Mouse (Mus musculus): ENCODE measurements around the gene Ccdc85c. TPM values are rescaled to one million over a fixed set of nuclear protein-coding genes. Genes with fewer than 3 reads are reported as not detected.
A peak's percentile ranks its signal among the peaks of the same experiment; 100 is the strongest.

Ccdc85c gene
- total RNA-seq, 2 experiments from 2014 or later: 39.4 to 42.6 TPM

DNA sequence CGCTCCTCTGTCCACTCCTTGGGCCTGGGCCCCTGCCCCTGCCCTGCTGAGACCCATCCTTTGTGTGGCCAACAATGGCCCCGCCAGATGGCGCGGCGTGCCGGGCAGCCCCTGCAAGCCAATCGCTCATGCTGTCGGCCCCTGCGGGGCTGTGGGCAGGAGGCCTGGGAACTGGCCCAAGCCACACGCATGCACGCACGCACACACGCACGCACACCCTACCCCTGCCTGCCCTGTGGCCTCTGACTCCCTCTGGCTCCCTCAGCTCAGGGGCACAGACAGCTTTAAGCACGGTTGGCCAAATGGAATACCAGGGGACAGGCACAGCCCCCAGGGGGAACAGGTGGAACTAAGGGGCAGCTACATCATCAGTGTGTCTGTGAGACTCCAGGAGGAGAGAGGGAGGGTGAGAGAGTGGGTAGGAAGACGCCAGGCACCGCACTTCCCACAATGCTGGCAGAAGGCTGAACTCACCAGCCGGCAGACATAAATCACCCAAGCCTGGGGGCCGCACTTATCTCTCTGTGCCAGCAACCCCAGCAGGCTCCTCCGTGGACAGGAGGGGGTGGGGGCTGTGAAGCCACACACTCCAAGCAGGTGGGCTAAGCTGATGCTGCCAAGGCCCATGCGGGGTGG is 34.2 kb downstream of the Ccdc85c start:
- no peak for DNase-seq (ENCODE audit: low spot score)

DNA sequence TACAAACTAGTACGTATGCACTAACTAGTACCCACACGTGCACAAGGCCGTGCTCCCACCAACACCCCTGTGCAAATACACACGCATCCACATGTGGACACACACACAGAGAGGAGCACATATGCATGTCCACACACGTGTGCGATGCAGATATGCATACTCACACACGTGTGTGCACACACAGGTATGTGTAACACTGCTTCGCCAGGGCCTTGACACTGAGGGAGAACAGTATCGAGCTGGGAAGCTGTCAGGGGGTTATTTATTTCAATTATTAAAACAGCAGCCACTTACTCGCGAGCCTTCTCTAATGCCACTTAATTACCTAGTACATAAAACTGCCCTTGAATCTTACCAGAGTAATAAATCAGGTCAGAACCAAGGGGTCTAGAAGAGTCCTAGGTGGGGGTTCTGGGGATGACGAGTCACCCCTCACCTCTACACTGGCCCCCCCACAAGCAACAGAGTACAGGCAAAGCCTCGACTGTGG is 34.8 kb downstream of the Ccdc85c start:
- no peak for DNase-seq (ENCODE audit: low spot score)

DNA sequence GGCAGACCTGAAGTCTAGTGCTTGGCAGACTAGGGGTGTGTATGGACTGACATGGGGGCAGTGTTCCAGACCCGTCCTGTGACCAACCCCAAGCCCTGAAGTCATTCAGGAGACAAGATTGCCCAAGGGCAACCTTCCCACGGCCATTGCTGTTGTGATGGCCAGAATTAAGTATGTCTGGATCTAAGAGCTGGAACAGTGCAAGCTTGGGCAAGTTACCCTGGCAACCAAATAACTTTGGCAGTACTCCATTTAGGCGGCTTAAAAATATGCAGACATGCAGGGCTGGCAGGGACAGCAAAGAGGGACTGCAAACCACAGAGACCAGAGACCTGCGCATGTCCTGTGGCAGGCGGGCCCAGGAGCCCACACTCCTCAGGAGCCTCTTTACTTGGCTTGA is 35.8 kb downstream of the Ccdc85c start:
- peak; percentile 39 for DNase-seq (ENCODE audit: low spot score)

DNA sequence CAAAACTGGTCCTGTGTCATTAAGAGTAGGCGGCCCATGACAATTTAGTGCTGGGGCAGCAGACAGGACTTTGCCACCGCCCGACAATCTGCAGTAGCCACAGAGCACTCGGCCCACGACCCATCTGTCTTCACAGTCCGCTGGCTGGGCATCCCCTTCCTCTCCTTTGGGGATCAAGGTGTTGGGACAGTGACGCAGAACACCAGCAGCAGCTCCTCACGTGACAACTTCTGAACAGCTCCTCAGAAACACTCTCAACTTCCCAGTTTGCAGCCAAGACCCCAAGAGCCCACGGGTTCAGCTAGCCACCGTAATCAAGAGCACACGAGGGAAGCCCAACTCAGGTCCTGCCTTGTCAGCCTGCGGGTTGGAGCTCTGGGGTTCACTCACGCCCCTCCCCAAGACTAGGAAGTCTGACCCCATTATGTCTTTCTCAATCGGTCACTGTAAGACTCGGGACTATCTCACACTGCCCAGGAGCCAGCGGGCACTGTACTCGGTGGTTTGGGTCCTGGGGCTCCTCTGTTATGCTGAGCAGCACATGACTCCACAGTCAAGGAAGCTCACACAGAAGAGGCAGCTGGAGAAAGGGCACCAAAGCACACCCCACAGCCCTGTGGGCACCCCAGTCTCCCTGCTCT is 36.7 kb downstream of the Ccdc85c start:
- DNase-seq (ENCODE audit: low spot score): no peak

DNA sequence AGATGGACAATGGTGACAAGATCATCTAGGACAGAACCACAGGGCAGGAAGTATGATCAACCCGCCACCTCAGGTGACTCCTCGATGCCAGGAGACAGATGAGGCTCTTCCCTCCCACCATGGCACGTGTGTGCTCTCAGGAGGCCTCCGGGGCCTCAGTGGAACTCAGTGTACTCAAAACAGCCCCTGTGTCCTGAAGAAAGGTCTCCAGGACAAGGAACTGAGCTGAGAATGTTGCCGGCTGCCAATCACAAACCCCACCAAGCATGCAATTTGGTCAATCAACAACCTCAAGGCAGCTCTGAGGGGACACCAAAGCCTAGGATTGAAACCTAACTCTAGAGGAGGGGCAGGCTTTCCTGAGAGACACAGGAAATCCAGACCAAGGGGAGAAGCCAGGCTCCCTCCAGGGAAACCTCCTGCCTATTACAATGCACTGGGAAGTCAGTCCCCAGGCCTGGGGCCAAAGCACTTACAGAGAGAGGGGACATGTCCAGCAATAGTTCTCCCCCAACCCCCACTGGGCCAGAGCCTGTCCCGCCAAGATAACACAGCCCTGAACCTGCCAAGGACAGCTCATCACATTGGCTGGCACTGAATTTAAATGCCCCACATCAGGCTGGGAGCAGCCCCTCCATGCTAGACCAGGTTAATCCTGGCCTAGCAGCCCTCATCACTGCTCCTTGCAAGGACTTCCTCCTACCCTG is 37.8 kb downstream of the Ccdc85c start:
- no peak for DNase-seq (ENCODE audit: low spot score)

DNA sequence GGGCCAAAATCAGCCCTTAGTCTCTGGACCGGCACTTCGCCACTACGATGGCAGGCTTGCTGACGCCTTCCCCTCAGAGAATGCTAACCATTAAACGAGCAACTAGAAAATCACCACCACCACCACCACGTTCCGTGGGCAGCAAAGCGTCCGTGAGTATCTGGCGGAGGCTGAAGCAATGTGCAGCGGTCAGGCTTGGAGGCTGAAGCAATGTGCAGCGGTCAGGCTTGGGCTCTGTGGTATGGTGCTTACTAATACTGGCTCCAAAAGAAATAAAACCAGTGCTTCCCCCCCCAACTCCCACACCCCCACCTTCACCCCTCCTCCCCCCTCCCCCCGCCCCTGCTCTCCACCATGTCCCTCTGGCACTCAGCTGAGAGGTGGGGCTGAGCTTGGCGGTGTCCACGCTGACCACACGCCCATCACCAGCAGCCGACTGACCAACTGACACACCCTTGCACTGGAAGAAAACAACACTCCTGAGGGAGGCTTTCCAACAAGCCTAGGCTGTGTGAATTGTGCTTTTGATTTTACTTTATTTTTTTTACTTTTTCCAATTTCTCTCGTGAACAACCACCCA is 39.2 kb downstream of the Ccdc85c start:
- no peak for DNase-seq (ENCODE audit: low spot score)

DNA sequence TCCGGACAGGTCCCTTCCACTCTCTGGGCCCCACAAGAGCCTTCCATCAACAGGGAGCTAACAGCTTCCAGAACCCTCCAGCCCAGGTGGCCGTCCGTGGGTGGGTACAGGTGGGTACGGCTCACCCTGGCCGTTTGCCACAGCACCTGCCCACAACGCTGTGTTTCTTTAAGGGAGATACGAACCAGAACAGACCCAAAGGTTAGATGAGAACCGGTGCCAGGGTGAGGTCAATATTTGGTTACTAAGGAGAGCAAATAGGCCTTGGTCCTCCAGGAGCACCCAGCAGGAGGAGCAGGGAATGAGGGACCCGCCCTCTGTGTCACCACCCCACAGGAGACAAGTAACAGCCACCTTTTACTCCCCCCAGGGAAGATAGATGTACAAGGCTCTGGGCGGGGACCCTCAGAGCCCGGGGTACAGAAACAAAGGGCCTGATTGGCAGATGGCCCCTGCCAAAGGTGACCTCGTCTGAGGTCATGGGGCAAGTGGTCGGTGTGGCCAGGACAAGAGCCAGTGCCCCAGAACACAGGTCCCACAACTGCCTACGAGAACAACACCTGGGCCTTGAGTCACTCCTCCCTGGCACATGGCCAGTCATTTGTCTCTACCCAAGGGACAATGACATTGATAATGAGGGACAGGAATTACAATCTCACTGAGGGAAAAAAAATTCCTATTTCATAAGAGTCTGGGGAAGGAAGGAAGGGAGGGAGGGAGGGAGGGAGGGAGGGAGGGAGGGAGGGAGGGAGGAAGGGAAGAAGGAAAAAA is 40.2 kb downstream of the Ccdc85c start:
- no peak for DNase-seq (ENCODE audit: low spot score)

DNA sequence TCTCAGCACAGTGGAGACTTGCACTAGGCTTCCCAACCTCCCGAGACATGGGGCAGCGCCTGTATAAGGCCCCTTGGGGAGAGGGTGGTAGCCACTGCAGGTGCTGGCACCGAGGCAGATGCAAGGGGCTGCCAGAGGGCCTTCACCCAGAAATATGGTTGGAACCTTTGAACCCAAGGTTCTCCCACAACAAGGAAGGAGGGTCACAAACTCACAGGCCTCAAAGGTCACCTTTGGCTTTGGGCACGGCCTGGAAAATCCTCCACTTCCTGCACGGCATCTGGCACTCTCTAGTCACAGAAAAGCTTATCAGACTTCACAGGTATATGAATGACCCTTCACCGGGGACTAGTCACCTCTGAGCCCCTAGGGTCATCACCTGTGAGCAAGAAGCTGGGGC is 41.5 kb downstream of the Ccdc85c start:
- no peak for DNase-seq (ENCODE audit: low spot score)

DNA sequence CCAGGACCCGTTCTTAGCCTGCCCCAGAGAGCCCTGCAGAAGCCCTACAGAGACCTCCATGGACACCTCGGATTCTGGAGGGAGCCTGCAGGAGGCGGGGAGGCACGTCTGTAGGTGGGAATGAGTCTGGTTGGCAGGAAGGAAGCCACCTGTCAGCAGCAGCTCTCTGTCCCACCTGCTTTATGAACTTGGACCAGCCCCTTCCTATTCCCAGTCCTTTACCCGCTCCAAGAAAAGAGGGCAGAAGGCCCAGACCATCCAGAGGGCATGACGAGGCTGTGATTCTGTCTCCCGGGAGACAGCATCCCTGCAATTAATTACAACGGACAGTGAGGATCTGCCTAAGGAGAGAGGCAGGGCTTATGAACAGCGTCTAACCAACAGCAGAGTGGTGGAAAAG is 43.3 kb downstream of the Ccdc85c start:
- DNase-seq (ENCODE audit: low spot score): no peak

DNA sequence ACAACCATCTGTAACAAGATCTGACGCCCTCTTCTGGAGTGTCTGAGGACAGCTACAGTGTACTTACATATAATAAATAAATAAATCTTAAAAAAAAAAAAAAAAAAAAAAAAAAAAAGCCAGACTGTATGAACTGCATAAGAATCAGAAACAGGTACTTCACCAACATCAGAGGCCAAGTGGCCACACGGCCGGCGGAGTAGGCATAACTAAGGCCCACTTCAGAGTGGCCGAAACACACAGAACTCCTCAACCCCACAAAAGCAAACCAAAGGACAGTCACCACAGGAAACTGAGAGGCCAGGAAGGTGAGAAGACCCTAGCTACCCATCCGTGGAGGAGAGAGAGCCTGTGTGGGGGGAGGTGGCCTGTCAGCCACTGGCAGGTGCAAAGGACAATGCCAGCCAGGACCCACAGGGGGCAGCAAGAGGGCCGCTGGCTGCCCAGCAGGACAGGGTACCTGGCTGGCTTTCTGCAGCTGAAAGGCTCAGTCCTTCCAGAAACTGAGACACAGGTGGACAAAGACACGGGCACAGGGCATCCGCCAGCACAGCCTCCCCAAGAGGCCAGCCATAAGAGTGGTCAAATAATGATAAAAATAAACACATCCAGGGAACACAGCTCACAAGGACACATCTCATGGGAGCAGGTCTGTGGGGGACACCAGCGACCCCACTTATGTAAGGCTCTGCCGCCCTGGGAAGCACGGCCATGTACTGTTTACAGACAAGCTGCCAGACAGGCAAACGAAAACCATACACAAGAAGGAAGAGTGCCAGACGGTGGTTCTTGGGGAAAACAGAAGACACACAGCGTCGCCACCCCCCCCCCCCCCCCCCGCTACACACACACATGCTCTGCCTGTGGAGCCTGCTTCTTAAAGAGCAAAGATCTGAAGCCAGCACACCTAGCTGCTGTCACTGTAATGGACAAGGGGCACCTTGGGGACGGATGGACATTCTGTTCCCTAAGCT is 44.1 kb downstream of the Ccdc85c start:
- DNase-seq (ENCODE audit: low spot score): peak; percentile 54

DNA sequence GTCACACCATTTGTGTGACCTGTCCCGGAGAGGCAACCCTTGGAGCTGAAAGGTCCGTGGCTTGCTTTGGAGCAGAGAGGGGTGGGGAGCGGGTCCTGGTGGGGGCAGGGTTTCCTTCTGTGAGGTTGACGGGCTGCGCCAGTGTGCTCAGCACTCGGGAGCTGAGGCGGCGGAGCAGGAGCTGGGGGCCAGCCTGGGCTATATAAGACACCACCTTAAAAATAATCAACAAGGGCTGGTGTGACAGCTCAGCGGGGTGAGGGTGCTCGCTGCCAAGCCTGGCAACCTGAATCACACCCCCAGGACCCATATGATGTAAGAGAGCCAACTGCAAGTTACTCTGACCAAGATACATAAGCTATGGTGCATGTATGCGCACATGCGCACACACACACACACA is 45.1 kb downstream of the Ccdc85c start:
- DNase-seq (ENCODE audit: low spot score): no peak

DNA sequence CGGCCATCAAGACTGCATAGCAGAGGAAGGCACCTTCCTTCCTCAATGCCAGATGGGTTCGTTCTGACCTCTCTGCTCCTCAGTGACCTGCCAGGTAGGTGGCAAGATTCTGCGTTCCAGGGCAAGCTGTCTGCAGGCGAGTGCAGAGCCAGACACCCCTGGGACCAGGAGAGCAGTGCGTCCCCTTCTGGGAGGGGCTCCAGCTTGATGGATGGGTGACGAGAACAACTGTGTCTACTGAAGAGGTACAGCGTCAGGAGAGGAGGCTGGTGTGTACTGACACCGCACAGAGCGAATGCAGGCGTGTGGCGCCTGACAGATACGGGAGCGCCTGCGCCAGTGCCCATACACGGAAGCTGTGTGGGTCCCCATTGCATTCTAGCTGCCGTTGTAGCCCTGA is 47.7 kb downstream of the Ccdc85c start:
- DNase-seq (ENCODE audit: low spot score): no peak

DNA sequence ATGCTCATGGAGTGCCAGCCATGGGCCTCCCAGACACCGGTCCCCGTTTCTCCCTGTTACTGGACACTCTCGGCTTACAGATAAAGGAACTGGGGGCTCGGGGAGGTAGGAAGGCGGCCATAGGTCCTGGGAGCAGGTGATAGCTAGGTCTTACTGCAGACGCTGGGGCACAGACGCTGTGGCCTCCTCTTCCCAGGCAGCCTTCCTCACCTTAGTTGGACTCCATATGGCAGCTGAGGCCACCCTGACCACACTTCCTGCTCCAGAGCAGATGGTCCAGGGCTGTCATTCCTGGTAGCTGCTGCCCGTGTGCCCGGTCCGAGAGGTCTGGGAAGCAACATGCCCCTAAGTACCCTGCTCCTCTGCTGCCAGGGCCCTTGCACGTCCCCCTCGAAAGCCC is 48.3 kb downstream of the Ccdc85c start:
- no peak for DNase-seq (ENCODE audit: low spot score)

DNA sequence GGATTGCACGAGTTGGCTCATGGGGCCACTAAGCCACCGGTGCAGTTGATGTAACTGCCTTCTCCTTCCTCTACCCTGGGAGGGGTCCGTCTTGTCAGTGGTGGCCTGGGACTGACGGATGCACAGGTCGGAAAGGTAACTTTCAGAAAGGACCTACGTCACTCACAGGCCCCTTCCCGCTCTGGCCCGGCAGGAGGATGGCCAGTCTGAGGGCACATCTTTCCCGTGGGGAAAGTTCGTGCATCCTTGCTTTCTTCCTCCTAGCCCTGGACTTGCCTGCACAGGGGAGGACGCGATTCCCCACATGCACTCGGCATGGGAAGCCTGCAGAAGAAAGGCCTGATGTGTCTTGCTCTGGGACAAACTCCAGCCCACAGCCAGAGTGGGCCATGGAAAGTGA is 49.0 kb downstream of the Ccdc85c start:
- no peak for DNase-seq (ENCODE audit: low spot score)

DNA sequence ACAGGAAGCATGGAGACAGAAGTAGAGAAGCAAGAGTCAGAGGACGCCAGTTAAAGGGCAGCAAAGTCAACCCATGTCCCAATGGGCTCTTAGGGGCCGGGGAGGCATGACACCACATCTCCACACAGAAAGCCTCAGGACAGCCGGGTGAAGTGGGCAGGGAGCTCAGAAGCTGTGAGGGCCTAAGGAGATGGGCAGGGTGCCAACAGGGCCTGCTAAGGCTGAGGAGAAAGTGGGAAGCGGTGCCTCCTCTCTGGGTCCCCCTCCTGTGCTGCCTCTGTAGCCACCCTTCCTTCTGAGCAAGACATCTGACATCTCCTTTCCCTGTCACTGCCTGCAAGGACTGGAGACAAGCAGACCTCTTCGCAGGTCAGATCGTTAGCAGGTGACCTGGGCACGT is 49.4 kb downstream of the Ccdc85c start:
- DNase-seq (ENCODE audit: low spot score): no peak

DNA sequence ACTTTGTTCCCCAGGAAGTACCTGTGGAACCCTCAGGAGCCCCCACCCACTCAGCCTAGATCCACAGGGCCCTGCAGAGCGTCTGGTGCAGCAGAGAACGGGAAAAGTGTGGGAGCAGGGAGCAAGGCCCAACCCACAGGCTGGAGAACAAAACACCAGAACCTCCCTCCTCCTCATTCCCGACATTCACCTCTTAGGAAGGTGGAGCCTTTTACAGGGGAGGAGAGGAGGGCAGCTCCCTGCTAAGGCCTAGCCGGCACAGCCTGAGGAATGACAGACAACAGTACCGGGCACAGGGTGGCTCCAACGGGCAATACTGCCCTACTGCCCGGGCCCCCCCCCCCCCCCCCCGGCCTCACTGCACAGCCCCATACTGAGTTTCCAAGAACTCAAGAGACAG is 51.9 kb downstream of the Ccdc85c start:
- no peak for DNase-seq (ENCODE audit: low spot score)

DNA sequence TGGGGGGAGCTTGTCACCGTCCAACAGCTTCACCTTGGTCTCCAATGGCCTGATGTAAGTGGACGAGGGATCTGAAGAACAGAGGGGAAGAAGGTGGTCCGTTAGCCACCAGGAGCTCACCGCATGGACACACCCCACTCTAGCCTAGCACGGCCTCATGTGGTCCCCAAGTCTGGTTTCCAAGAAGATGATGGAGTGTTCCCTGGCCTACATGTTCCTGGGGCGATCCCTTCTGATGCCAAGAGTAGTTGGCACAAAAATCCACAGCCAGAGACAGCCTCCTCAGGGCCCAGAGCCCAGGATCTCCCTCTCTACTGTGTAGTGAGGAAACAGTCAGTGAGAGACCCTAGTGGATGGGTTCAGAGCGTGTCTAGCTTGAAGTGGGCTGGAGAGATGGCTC is 53.5 kb downstream of the Ccdc85c start:
- no peak for DNase-seq (ENCODE audit: low spot score)

DNA sequence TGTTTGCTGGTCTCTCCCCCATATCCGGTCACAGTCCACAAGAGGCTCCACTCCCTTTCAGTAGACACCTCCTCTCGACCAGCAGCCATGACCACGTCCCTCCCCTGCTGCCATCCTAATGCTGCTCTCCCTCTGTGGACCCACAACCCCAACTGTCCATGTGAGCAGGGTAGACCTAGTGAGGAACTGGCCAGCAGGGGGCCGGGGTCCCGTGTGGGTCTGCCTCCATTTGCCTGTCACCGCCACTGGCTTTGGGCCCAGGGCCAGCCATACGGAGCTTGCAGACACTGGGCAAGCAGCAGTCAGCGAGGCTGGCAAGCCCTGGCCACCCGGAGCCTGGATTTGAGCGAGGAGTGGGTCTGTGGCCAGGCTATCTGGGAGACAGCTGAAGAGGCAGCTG is 54.0 kb downstream of the Ccdc85c start:
- DNase-seq (ENCODE audit: low spot score): no peak

DNA sequence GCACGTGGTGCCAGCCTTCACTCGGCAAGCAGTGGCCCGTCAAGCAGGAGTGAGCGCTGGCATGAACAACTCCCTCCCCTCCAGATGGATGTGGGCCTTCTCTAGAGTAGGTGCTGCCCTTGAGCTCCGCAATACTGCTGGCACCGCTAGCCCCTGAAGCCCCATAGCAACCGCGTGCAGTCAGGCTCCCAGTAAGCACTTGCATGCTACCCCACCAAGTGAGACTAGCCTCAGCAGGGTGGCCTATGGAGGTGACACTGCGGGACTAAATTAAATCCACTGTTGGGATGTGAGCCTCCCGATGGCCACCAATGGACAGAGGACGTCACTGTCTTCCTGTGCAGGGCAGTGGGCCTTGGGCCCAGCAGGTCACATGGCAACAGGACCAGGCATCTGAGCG is 54.6 kb downstream of the Ccdc85c start:
- DNase-seq (ENCODE audit: low spot score): no peak

DNA sequence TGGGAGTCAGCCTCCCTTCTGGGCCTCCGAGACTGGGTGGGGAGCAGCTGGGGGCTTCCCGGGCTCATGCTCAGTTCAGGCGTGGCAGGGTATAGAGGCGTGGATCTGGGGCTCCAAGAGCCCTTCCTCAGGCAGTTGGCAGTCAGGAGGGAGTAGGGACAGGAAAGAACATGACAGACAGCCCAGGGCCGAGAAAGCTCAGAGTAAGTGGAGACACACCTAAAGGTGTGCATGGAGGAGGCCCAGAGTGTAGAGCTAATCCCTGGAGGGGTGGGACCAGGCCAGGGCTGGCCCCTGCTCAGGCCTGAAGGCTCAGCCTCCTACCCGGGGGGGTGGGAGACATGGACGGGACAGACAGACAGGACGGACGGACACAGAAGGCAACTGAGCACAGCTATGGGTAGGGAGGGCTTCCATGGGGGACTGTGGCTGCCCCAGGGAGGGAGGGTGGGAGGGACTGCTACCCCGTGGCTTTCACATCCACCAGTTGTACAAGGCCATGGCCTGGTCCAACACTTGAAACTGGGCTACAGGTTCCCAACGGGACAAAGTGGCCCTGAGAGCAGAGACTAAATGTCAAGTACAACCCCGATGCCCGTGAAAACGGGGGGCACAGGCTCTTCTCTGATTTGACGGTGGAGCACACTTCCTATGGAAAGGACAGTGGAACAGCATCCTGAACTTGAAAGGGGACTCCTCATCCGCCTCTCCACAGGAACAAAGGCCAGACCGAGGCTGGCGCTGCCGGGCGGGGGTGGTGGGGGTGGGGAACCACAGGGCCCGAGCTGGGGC is 55.2 kb downstream of the Ccdc85c start:
- DNase-seq (ENCODE audit: low spot score): no peak

Data from gastrocnemius, adult 18-20 months (tissue).